Mouse (Mus musculus) limb, embryonic 15.5 days (tissue): ENCODE results near the gene Gatad2b. TPM values are rescaled to one million over a fixed set of nuclear protein-coding genes. Genes with fewer than 3 reads are reported as not detected.

Source experiments
- ATAC-seq: fragments of 200-750 bp; cut with Nextera tagmentation; 2 replicates; pipeline ENCODE4 v1.8.0; 2017; ENCODE audit warnings: low read depth, moderate TSS enrichment; ENCODE audit not compliant: insufficient number of reproducible peaks, low FRiP score, low TSS enrichment
- H3K27ac ChIP-seq: fragments of 300-500 bp; sonication (generic); 2 replicates; pipeline ENCODE4 v1.5.1; 2015; ENCODE audit warnings: moderate library complexity, mild to moderate bottlenecking, inconsistent platforms
- H3K27me3 ChIP-seq: fragments of 300-500 bp; sonication (generic); 2 replicates; pipeline ENCODE4 v1.6.1; 2015; ENCODE audit warnings: inconsistent platforms
- H3K36me3 ChIP-seq: fragments of 300-500 bp; sonication (generic); 2 replicates; pipeline ENCODE4 v1.6.1; 2015; ENCODE audit warnings: inconsistent platforms
- H3K4me1 ChIP-seq: fragments of 300-500 bp; sonication (generic); 2 replicates; pipeline ENCODE4 v1.6.1; 2015; ENCODE audit warnings: inconsistent platforms
- H3K4me2 ChIP-seq: fragments of 300-500 bp; sonication (generic); 2 replicates; pipeline ENCODE4 v1.6.1; 2015; ENCODE audit warnings: mild to moderate bottlenecking, inconsistent platforms
- H3K4me3 ChIP-seq: fragments of 300-500 bp; sonication (generic); 2 replicates; pipeline ENCODE4 v1.5.1; 2015; ENCODE audit warnings: mild to moderate bottlenecking, inconsistent platforms
- H3K9ac ChIP-seq: fragments of 300-500 bp; sonication (generic); 2 replicates; pipeline ENCODE4 v1.6.1; 2015; ENCODE audit warnings: inconsistent platforms
- H3K9me3 ChIP-seq: fragments of 300-500 bp; sonication (generic); 2 replicates; pipeline ENCODE4 v1.6.1; 2016; ENCODE audit warnings: inconsistent platforms
- WGBS: fragments of 180-500 bp; shearing (Covaris S2); methylation state at CpG from one replicate; pipeline ENCODE4 v1.1.7; 2015; 5-methylcytosine and 5-hydroxymethylcytosine counted together
- polyA plus RNA-seq: library from polyadenylated mRNA; unstranded; fragments of >200 nt; fragmentation: Nextera tagmentation; extraction: Ambion mirVana; gene quantifications from 2 replicates; pipeline ENCODE4 v1.2.1, GENCODE M21; 2015

Gene Gatad2b
- polyA plus RNA-seq, 1 experiment from 2014 or later, result 13.3 TPM

GRCm38 (mm10) chr3:90372817-90373216 lies 79.8 kb downstream of the Gatad2b start:
- Histone ChIP-seq H3K9ac (no peak overlapping the region), H3K4me1 (no peaks in the 10 kb centered on the region), H3K4me3 (no peak overlapping the region), H3K4me2 (no peak overlapping the region), H3K27ac (no peak overlapping the region), H3K9me3 (no peaks in the 10 kb centered on the region), H3K27me3 (no peaks in the 10 kb centered on the region), H3K36me3 (no peaks in the 10 kb centered on the region)
- 50% methylated on average over 5 of the region's 5 CpGs for WGBS
- no peak for ATAC-seq

DNA sequence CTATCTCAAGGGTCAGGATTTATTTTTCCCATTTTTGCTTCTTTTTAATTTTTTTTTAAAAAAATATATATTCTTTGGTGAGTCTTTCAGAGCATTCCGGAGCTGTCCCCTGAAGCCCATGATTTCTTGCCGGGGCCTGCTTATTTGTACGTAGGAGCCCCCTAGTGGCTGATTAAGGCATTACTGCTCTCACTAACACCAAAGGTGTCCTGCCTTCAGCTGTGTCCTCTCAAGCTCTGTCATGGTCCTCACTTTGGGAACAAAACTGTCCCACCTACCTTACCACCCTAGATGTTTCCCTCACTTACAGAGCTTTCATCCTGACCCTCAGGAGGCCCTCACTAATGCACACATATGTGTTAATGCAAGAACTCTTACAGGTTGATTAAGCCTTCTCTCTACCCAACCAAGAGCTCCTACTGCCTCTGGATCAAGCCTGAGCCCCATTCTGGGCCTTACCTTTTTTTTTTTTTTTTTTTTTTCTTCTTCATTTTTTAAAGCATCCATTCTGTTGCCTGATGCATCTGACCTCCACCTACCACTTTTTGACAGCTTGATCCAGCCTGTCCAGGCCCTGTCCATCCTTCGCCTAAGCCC lies 80.6 kb downstream of the Gatad2b start:
- Histone ChIP-seq H3K9ac (no peak overlapping the region), H3K27ac (no peak overlapping the region), H3K4me1 (no peaks in the 10 kb centered on the region), H3K4me3 (no peak overlapping the region), H3K36me3 (no peaks in the 10 kb centered on the region), H3K4me2 (no peak overlapping the region), H3K9me3 (no peaks in the 10 kb centered on the region), H3K27me3 (no peaks in the 10 kb centered on the region)
- 24% methylated on average over 4 of the region's 4 CpGs for WGBS
- no peak for ATAC-seq

- Histone ChIP-seq H3K4me1 (no peaks in the 10 kb centered on the region), H3K4me2 (no peak overlapping the region), H3K27me3 (no peaks in the 10 kb centered on the region), H3K9me3 (no peaks in the 10 kb centered on the region), H3K4me3 (no peak overlapping the region), H3K36me3 (no peaks in the 10 kb centered on the region), H3K27ac (no peak overlapping the region), H3K9ac (no peak overlapping the region)
- ATAC-seq, result 0 out of 2 replicates have a peak, but pooled peaks have one; percentile 40
- 61% methylated on average over 4 of the region's 4 CpGs for WGBS
Observed at GRCm38 (mm10) chr3:90374368-90374767, 81.4 kb downstream of the Gatad2b start.

GRCm38 (mm10) chr3:90375562-90376246 lies 82.7 kb downstream of the Gatad2b start:
- 70% methylated on average over 3 of the region's 3 CpGs for WGBS
- no peaks in the 10 kb centered on the region for H3K9me3 ChIP-seq
- H3K9ac ChIP-seq, result no peak overlapping the region
- ATAC-seq, result no peak
- H3K27ac ChIP-seq, result no peak overlapping the region
- H3K4me1 ChIP-seq, result no peaks in the 10 kb centered on the region
- no peak overlapping the region for H3K4me2 ChIP-seq
- H3K4me3 ChIP-seq, result no peak overlapping the region
- H3K27me3 ChIP-seq, result no peaks in the 10 kb centered on the region
- no peaks in the 10 kb centered on the region for H3K36me3 ChIP-seq

GRCm38 (mm10) chr3:90376247-90376585 lies 83.2 kb downstream of the Gatad2b start:
- ATAC-seq, result no peak
- H3K9ac ChIP-seq, result no peak overlapping the region

GRCm38 (mm10) chr3:90378496-90378895 lies 85.5 kb downstream of the Gatad2b start:
- Histone ChIP-seq H3K9ac (no peak overlapping the region), H3K27me3 (no peaks in the 10 kb centered on the region), H3K27ac (no peak overlapping the region), H3K36me3 (no peaks in the 10 kb centered on the region), H3K4me1 (no peaks in the 10 kb centered on the region), H3K9me3 (no peaks in the 10 kb centered on the region), H3K4me2 (no peak overlapping the region), H3K4me3 (no peak overlapping the region)
- 81% methylated on average over 5 of the region's 5 CpGs for whole genome bisulfite sequencing
- no peak for ATAC-seq

More at GRCm38 (mm10) chr3:90376247-90376585, 83.2 kb downstream of the Gatad2b start:
- Histone ChIP-seq H3K27me3 (no peaks in the 10 kb centered on the region), H3K36me3 (no peaks in the 10 kb centered on the region), H3K4me3 (no peak overlapping the region), H3K4me1 (no peaks in the 10 kb centered on the region), H3K9me3 (no peaks in the 10 kb centered on the region), H3K27ac (no peak overlapping the region), H3K4me2 (no peak overlapping the region)
- WGBS, result 76% methylated on average over 1 of the region's 1 CpGs

DNA sequence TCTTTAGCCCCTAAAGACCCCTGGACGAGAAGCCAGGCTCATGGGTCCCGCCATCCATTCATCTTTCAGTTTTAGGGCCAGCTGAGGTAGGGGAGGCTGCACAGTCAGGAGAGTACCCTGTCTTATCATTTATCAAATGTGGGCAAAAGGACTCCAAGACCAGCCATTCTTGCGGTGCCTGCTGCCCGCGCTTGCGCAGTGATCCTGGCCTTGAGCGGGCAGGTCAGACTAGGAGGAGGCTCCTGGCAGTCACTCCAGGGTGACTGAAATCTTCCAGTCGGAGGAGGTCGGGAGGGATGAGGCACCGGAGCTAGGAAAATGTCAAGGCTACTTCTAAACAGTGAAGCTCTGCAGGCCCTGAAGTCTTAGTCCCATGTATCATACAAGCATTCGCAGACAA lies 88.7 kb downstream of the Gatad2b start:
- WGBS, result 68% methylated on average over 11 of the region's 11 CpGs
- H3K9me3 ChIP-seq, result no peaks in the 10 kb centered on the region
- no peak for ATAC-seq

DNA sequence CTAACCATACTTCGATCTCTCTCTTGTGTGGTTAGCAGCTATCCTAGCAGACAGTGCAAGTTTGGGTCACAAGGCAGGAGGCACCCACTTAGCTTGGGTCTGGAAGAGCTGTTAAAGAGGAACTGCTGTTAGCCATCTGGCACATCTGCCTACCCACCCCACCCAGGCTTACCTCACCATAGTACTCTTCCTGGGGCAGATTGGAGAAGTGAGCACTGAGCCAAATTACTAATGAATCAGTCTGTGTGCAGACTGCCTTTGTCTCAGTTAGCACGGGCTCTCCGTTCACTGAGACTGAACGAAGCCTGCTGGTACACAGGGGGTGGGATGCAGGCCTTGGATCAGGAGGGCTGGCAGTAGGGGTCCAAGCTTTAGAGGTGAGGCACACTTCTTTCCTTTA lies 90.7 kb downstream of the Gatad2b start:
- H3K4me2 ChIP-seq, result no peak overlapping the region
- WGBS, result 89% methylated on average over 4 of the region's 4 CpGs
- no peaks in the 10 kb centered on the region for H3K9me3 ChIP-seq

More for the DNA sequence above, 88.7 kb downstream of the Gatad2b start:
- Histone ChIP-seq H3K36me3 (peaks cover 12% of the 10 kb centered on the region; the same call in 1 of the 2 replicates), H3K4me1 (peaks cover under 1% of the 10 kb centered on the region; the same call in 1 of the 2 replicates), H3K27ac (no peak overlapping the region), H3K4me3 (no peak overlapping the region), H3K27me3 (no peaks in the 10 kb centered on the region), H3K4me2 (no peak overlapping the region), H3K9ac (no peak overlapping the region)

DNA sequence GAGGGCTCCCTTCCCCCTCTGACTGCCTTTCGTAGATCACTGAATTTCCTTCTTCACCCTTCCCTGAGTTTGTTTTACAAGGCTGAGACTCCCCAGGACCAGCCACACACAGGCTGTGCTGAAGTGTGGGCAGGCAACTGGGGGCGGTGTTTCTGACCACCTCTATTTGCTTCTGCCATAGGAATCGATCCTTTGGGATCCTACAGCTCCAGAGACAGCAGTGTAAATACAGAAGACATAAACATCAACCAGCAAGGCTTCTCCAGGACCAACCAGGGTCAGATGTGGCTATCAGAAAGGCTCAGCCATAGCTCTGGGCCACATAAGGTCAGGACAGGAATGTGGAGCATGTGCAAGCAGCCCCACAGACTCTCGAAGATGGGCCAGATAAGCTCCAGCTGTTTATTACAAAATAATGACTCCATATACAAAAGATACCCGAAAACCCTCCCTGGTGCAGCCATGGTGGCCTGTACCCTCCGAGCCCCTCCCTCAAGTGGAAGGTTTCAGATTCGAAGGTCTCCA lies 91.9 kb downstream of the Gatad2b start:
- WGBS, result 63% methylated on average over 7 of the region's 7 CpGs
- H3K4me2 ChIP-seq, result no peak overlapping the region
- H3K9me3 ChIP-seq, result no peaks in the 10 kb centered on the region
- no peak overlapping the region for H3K9ac ChIP-seq
- peaks cover 12% of the 10 kb centered on the region; the same call in 1 of the 2 replicates for H3K36me3 ChIP-seq
- no peak for ATAC-seq
- no peaks in the 10 kb centered on the region for H3K27me3 ChIP-seq
- H3K4me1 ChIP-seq, result peaks cover 30% of the 10 kb centered on the region
- H3K27ac ChIP-seq, result no peak overlapping the region
- H3K4me3 ChIP-seq, result no peak overlapping the region

More for the DNA sequence above, 90.7 kb downstream of the Gatad2b start:
- no peak overlapping the region for H3K4me3 ChIP-seq
- no peaks in the 10 kb centered on the region for H3K27me3 ChIP-seq
- peaks cover 20% of the 10 kb centered on the region for H3K4me1 ChIP-seq
- H3K27ac ChIP-seq, result no peak overlapping the region
- ATAC-seq, result no peak; the same call in 1 of the 2 replicates
- no peak overlapping the region for H3K9ac ChIP-seq
- H3K36me3 ChIP-seq, result peaks cover 12% of the 10 kb centered on the region; the same call in 1 of the 2 replicates

DNA sequence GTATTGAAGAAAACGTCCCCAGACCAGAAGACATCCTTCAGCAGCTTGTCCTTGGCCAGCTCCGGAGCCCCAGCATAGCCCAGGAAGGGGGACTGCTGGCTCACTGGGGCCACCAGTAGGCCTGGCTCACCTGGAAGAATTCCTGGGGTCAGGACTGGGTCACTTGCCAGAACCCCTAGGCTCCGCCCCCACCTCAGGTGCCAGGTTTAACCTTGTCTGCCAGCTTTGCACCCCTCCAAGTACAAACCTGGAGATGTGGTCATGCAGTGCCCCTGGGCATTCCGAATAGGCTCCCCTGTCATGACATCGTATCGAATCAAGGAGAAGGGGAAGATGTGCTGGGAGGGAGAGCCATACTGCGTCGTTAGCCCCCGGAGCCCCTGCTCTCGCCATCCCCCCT lies 93.8 kb downstream of the Gatad2b start:
- Histone ChIP-seq H3K4me3 (no peak overlapping the region), H3K4me2 (no peak overlapping the region), H3K9ac (no peak overlapping the region), H3K9me3 (no peaks in the 10 kb centered on the region), H3K27ac (no peak overlapping the region), H3K36me3 (peaks cover 19% of the 10 kb centered on the region), H3K4me1 (peaks cover 45% of the 10 kb centered on the region), H3K27me3 (no peaks in the 10 kb centered on the region)
- ATAC-seq, result no peak
- WGBS, result 92% methylated on average over 10 of the region's 10 CpGs

GRCm38 (mm10) chr3:90387483-90387882 lies 94.5 kb downstream of the Gatad2b start:
- Histone ChIP-seq H3K36me3 (peaks cover 26% of the 10 kb centered on the region), H3K9ac (no peak overlapping the region), H3K9me3 (no peaks in the 10 kb centered on the region), H3K27ac (no peak overlapping the region), H3K27me3 (no peaks in the 10 kb centered on the region), H3K4me3 (peak overlapping the region; percentile 76), H3K4me2 (peak overlapping the region; percentile 93), H3K4me1 (peaks cover 46% of the 10 kb centered on the region)
- ATAC-seq, result no peak
- 50% methylated on average over 11 of the region's 11 CpGs for WGBS

DNA sequence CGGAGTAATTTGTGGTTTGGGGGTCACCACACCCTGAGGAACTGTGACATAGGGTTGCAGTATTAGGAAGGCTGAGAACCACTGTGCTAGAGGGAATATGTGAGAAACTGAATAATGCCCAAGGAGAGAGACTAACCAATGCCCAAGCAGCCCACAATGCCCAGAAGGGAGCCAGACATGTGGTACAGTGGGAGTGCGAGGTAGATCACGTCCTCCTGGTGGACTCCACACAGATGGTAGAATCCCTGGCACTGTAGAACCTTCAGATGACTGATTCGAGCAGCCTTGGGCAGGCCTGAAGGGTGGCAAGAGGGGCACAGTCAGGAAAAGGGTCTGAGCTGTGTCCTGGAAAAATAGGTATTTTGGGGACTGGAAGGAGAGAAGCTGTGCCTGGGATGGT lies 95.2 kb downstream of the Gatad2b start:
- Histone ChIP-seq H3K4me3 (peak overlapping the region; percentile 76), H3K27ac (no peak overlapping the region), H3K36me3 (peaks cover 33% of the 10 kb centered on the region), H3K4me2 (peak overlapping the region; percentile 93), H3K9ac (peak overlapping the region; percentile 76; the same call in 1 of the 2 replicates), H3K4me1 (peaks cover 46% of the 10 kb centered on the region), H3K9me3 (no peaks in the 10 kb centered on the region), H3K27me3 (no peaks in the 10 kb centered on the region)
- no peak for ATAC-seq
- WGBS, result 59% methylated on average over 4 of the region's 4 CpGs
